Mouse (Mus musculus) thymus, postnatal 36 days (tissue): ENCODE results near the gene Fundc1.
"Not testable (repeated sequence)": the region's sequence is repeated elsewhere in the genome, so short reads cannot be mapped to it uniquely, and the experiment has no call there.

Experiments
- DNase-seq, 2 experiments: peaks; one replicate each; pipeline ENCODE4 v3.0.0; 2022; ENCODE audit warnings: mixed read lengths in 2 of 2

Gene Fundc1

GRCm38 (mm10) chrX:17571621-17572459 is at the start of gene Fundc1:
TSS of gene Fundc1 (minus strand) at chrX:17572325.
- DNase-seq, result peak; percentile 90 to 95

- DNase-seq, result no peak
Measured at GRCm38 (mm10) chrX:17611253-17611652, 39.1 kb upstream of the Fundc1 start.

GRCm38 (mm10) chrX:17608763-17609162 is 36.6 kb upstream of the Fundc1 start:
- DNase-seq, result no peak

GRCm38 (mm10) chrX:17607668-17608067 is 35.5 kb upstream of the Fundc1 start:
- no peak for DNase-seq

GRCm38 (mm10) chrX:17593331-17593730 is 21.2 kb upstream of the Fundc1 start:
- no peak for DNase-seq

- no peak for DNase-seq
Measured at GRCm38 (mm10) chrX:17590745-17591144, 18.6 kb upstream of the Fundc1 start.

- DNase-seq, result no peak
Measured at GRCm38 (mm10) chrX:17571271-17571620, 879 bp downstream of the Fundc1 start.

GRCm38 (mm10) chrX:17568670-17569069 is 3.5 kb downstream of the Fundc1 start:
- DNase-seq, result no peak

GRCm38 (mm10) chrX:17565743-17566142 is 6.4 kb downstream of the Fundc1 start:
- no peak for DNase-seq

GRCm38 (mm10) chrX:17564732-17565131 is 7.4 kb downstream of the Fundc1 start:
- DNase-seq, result no peak

GRCm38 (mm10) chrX:17558746-17559145 is 13.4 kb downstream of the Fundc1 start:
- DNase-seq, result no peak

- no peak for DNase-seq
Measured at GRCm38 (mm10) chrX:17554488-17554887, 17.6 kb downstream of the Fundc1 start.

- not testable (repeated sequence) for DNase-seq
Measured at GRCm38 (mm10) chrX:17551586-17551985, 20.5 kb downstream of the Fundc1 start.

GRCm38 (mm10) chrX:17547143-17547806 is 24.9 kb downstream of the Fundc1 start:
- no peak for DNase-seq

GRCm38 (mm10) chrX:17544860-17545492 is 27.1 kb downstream of the Fundc1 start:
- no peak for DNase-seq

- DNase-seq, result no peak
Measured at GRCm38 (mm10) chrX:17537701-17538100, 34.4 kb downstream of the Fundc1 start.

GRCm38 (mm10) chrX:17527008-17527407 is 45.1 kb downstream of the Fundc1 start:
- DNase-seq, result no peak

GRCm38 (mm10) chrX:17521221-17521716 is 50.9 kb downstream of the Fundc1 start:
- no peak for DNase-seq

GRCm38 (mm10) chrX:17520086-17520485 is 52.0 kb downstream of the Fundc1 start:
- no peak for DNase-seq

GRCm38 (mm10) chrX:17514012-17514411 is 58.1 kb downstream of the Fundc1 start:
- DNase-seq, result no peak

- no peak for DNase-seq
Measured at GRCm38 (mm10) chrX:17512021-17512602, 60.0 kb downstream of the Fundc1 start.
